Mouse (Mus musculus): ENCODE results near the gene Psme2.

Gene Psme2

DNA sequence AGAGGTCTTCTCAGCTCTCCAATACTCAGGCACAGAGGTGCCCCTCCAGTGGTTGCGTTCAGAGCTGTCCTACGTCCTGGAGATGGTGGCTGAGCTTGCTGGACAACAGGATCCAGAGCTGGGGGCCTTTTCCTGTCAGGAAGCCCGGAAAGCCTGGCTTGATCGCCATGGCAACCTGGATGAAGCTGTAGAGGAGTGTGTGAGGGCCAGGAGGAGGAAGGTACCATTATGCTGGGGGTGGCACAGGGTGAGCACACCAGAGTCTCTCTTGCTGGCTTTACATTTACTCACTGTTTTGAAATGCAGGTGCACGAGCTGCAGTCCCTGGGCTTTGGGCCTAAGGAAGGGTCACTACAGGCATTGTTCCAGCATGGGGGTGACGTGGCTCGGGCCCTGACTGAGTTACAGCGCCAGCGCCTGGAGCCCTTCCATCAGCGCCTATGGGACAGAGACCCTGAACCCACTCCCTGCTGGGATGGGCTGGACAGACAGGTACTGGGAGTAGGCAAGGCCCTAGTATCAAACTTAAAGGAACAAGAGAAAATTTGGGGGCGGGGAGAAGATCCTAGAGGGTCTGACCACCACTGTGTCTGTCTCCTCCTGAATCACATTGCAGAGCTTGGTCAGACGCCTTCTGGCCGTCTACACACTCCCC is 5.2 kb upstream of the Psme2 start:
- no peak for DNase-seq (ENCODE audit: low read depth, low spot score)

- DNase-seq (ENCODE audit: low read depth, low spot score), result peak; percentile 17
Measured at GRCm38 (mm10) chr14:55592226-55592625, 1.3 kb upstream of the Psme2 start.

DNA sequence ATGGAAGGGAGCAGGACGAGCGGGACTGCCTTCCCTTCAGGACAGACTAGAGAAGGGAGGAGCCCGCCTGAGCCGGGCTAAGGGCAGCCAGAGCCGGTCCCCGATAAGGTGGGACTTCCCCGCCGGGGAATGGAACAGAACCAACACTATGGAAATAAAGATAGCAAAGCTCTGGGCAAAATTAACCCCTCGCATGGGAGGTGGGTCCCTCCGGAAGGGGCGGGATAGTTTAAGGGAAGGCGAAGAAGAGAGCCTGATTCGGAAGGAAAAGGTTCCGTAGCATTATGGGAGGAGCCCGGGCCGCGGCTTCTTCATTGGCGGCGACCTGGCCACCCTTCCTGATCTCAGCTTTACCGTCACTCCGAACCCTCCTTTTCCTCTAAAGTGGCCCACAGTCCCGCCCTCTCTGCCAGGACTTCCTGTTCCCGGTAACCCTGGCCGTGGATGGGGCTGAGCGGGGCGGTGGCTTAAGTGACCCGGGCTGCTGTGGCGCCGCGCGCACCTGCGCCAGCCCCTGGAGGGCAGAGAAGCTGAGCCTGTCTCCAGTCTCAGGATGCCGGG is 498 bp upstream of the Psme2 start, which contains the start of gene Rnf31:
TSS of gene Rnf31 (plus strand) at position 378 of the 561 bp plus-strand sequence.
- peak; percentile 95 for DNase-seq (ENCODE audit: low read depth, low spot score)

- no peak for DNase-seq (ENCODE audit: low read depth, low spot score)
Measured at GRCm38 (mm10) chr14:55589771-55590448, 1.0 kb downstream of the Psme2 start.

GRCm38 (mm10) chr14:55589271-55589670 is 1.6 kb downstream of the Psme2 start:
- no peak for DNase-seq (ENCODE audit: low read depth, low spot score)

- DNase-seq (ENCODE audit: low read depth, low spot score), result peak; percentile 15
Measured at GRCm38 (mm10) chr14:55586149-55586548, 4.8 kb downstream of the Psme2 start.

- DNase-seq (ENCODE audit: low read depth, low spot score), result no peak
Measured at GRCm38 (mm10) chr14:55585566-55585960, 5.3 kb downstream of the Psme2 start.

DNA sequence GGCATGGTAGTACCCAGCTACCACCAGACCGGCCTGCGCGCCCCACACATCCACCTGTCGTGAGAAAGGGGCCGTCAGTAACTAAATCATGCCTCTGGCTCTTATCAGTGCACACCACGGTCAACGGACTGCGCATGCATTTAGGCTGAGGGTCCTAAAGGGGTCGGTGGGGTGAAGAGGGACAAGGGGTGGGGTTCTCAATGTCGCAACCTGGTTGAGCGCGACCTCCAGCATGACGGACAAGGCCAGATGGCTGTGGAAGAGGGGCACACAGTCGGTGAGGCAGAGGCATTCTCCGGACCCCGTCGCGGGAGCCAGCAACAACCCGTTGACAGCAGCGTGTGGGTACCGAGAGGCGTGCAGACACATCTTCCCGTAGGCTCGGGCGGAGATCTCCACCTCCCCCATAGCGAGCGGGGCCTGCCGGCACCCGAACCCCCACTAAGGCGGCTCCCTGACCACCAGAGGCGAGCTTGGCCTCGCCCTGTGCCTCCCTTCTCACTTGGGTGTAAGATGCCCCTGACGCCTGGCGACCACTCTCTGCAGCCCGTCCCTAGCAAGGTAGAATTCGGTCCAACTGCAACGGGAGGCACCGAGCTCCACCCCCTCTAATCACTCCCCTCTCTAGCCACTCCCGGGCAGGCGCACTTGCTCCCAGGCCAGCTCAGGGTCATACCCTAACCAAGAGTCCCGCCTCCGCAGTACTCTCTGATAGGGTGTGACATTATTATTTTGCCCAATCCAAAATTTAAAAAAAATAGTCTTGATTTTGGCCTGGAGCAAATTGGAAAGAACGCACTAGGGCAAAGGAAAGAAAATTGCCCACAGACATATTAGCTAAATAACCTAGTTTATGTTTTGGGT is 6.0 kb downstream of the Psme2 start, which contains the start of gene Emc9:
TSS of gene Emc9 (minus strand) at position 601 of the 864 bp plus-strand sequence.
- peak; percentile 65 for DNase-seq (ENCODE audit: low read depth, low spot score)

- DNase-seq (ENCODE audit: low read depth, low spot score), result no peak
Measured at GRCm38 (mm10) chr14:55584303-55584701, 6.6 kb downstream of the Psme2 start.

DNA sequence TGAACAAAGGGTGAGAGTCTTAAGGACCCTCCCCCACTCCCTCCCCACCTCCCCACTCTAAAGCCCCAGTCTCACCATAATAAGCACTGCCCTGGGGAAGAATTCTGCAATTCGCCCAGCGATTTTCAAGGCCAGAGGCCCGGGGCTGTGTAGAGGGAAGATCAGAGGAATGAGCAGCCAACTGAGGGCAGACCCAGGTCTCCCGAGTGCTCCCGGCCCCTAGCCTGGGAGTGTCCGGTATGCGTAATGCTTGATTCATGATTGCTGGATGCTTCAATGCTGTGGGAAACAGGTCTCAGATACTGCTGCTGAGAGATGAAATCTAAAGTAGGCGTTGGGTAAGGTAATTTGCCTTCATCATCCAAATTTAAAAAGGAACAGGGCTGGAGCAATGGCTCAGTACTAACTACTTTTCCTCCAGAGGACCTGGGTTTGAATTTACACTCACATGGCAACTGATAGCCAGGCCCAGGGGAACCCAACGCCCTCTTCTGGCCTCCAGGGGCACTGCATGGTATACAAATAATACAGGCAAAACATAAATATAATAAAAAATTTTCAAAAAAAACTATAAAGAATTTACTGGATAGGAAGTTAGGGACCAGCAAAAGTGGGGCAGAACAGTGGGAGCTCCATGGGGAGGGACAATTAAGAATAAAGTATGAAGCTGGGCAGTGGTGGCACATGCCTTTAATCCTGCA is 8.8 kb downstream of the Psme2 start:
- peak; percentile 8 for DNase-seq (ENCODE audit: low read depth, low spot score)

DNA sequence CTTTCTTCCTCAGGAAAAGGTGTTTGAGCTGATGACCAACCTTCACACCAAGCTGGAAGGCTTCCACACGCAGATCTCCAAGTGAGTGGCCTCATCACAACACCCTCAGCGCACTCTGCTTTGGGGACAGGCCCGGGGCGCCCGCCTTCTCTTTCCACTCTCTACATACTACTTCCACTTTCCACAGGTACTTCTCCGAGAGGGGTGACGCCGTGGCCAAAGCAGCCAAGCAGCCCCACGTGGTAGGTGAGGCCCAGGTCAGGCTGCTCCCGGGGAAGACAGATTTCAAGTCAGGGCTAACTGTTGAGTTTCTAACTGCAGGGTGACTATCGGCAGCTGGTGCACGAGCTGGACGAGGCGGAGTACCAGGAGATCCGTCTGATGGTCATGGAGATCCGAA is 10.2 kb downstream of the Psme2 start:
- DNase-seq (ENCODE audit: low read depth, low spot score), result no peak

DNA sequence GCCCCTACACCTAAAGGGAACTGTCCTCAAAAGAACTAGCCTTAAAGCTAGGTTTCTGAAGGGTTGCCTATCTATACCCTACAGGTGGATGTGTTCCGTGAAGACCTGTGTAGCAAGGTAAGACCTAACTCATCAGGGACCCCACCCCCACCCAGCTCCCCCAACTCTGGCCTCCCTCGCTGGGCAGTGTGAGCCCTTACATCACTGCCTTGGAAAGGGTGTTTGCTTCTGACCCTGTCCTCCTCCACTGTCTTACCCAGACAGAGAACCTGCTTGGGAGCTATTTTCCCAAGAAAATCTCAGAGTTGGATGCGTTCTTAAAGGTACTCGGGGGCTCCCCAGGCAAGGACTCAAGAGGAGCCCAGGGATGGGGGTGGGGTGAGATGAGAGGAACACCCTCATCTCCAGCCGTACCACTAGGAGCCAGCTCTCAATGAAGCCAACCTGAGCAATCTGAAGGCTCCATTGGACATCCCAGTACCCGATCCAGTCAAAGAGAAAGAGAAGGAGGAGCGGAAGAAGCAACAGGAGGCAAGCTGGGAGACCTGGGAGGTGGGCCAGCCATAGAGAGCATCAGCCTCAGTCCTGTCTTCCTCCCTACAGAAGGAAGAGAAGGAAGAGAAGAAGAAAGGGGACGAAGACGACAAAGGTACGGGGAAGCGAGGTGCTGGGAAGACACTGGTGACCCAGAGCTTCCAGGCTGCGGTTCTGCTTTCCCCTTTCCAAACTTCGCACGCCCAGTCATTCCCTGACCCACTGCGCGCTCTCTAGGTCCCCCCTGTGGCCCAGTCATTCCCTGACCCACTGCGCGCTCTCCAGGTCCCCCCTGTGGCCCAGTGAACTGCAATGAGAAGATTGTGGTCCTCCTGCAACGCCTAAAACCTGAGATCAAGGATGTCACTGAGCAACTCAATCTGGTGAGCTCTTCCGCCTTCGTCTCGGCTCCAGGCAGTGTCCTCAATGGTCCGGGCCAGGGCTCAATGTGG is 11.1 kb downstream of the Psme2 start:
- DNase-seq (ENCODE audit: low read depth, low spot score), result no peak

DNA sequence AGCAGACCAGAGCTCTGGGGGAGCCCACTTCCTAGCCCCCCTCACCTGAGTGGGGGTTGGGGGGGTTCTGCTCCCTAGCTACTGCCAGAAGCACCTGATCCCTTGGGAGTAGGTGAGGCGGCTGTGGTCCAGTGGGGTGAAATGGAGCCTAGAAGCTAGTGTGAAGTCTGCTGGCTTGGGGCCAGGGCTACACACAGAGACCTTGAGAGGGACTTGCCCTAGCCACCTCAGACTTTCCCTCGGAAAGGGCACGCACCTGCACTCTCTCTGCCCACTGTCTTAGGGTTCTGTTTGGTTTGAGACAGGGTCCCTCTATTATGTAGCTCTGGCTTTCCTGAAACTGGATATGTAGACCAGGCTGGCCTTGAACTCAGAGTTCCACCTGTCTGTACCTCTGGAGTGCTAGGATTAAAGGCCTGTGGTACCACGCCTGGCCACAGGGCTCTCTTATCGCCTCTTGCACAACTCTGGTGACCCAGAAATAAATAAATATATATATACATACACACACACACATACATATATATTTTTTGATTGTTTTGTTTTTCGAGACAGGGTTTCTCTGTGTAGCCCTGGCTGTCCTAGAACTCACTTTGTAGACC is 12.1 kb downstream of the Psme2 start:
- peak; percentile 44 for DNase-seq (ENCODE audit: low read depth, low spot score)

DNA sequence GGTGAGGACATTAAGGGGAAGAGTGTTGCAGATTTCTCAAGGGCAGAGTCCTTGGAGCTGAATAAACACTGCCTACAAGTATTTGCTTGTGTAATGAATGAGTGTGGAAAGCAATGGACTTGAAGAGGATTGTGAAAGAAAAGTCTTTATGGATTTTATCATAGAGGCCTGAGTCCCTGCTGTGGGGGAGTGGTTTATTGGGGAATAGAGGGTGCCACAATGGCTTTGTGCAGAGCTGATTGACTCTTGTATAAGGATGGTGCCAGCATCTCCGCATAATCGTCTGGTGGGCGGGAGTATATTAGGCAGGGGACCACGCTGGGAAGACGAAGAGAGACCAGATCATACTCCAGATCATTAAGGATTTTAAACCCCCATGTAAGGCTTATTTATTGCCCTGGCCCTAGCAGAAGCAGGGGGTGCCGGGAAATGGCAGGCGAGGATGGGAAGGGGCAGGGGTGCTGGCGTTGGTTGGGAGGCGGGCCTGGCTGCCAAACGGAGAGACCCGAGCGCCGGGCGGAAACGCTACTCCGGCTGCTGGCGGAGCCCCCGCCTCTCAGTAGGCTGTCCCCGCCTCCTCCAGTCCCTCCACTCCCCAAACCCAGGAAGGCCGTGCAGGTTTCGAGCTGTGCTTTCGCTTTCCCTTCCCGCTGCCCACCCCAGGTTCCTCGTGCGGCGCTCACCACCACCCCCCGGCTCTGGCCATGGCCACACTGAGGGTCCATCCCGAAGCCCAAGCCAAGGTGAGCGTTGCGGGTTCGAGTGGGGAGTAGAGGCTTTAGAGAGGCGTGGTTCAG is 12.8 kb downstream of the Psme2 start, which contains the start of gene Psme1:
TSS of gene Psme1 (plus strand) at position 253 of the 797 bp plus-strand sequence.
- DNase-seq (ENCODE audit: low read depth, low spot score), result peak; percentile 63

- no peak for DNase-seq (ENCODE audit: low read depth, low spot score)
Measured at GRCm38 (mm10) chr14:55576376-55576775, 14.5 kb downstream of the Psme2 start.

GRCm38 (mm10) chr14:55575711-55576110 is 15.2 kb downstream of the Psme2 start:
- DNase-seq (ENCODE audit: low read depth, low spot score), result no peak

- DNase-seq (ENCODE audit: low read depth, low spot score), result no peak
Measured at GRCm38 (mm10) chr14:55575302-55575701, 15.6 kb downstream of the Psme2 start, which contains the start of gene Fitm1. Gene Fitm1, plus strand, starts transcription at chr14:55575617.

- no peak for DNase-seq (ENCODE audit: low read depth, low spot score)
Measured at GRCm38 (mm10) chr14:55571760-55572159, 19.2 kb downstream of the Psme2 start.

DNA sequence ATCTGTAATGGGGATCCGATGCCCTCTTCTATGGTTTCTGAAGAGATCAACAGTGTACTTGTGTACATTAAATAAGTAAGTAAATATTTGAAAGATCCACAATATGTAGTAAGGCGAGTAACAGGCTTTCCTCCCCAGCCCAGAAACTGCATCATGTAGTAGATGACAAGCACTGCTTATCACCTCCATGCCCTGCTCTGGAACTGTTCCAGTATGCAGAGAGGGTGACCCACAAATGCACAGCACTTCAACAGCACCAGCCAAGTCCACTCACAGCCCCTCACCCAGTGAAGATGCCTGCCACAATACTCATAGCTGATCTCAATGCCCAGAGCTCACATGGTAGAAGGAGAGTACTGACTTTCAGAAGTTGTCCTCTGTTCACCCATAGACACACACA is 20.3 kb downstream of the Psme2 start:
- no peak for DNase-seq (ENCODE audit: low read depth, low spot score)
